Mouse (Mus musculus) neural tube, embryonic 15.5 days (tissue): Measurements from ENCODE around the gene Sult4a1. TPM values are rescaled to one million over a fixed set of nuclear protein-coding genes. Genes with fewer than 3 reads are reported as not detected.
"Not testable (repeated sequence)": the region's sequence is repeated elsewhere in the genome, so short reads cannot be mapped to it uniquely, and the experiment has no call there.

Source experiments
- ATAC-seq: fragments of 200-750 bp; cut with Nextera tagmentation; 2 replicates; pipeline ENCODE4 v1.8.0; 2017; ENCODE audit warnings: mild to moderate bottlenecking, moderate TSS enrichment, moderate library complexity; ENCODE audit not compliant: low FRiP score
- H3K27ac ChIP-seq: fragments of 300-500 bp; sonication (generic); replicated peaks from 2 replicates; pipeline ENCODE4 v1.5.1; 2015; ENCODE audit warnings: mild to moderate bottlenecking, inconsistent platforms
- H3K27me3 ChIP-seq: fragments of 300-500 bp; sonication (generic); replicated peaks from 2 replicates; pipeline ENCODE4 v1.6.1; 2015; ENCODE audit warnings: inconsistent platforms
- H3K36me3 ChIP-seq: fragments of 300-500 bp; sonication (generic); 2 replicates; pipeline ENCODE4 v1.6.1; 2015; ENCODE audit warnings: inconsistent platforms
- H3K4me1 ChIP-seq: fragments of 300-500 bp; sonication (generic); 2 replicates; pipeline ENCODE4 v1.6.1; 2015; ENCODE audit warnings: inconsistent platforms
- H3K4me2 ChIP-seq: fragments of 300-500 bp; sonication (generic); 2 replicates; pipeline ENCODE4 v1.6.1; 2015; ENCODE audit warnings: inconsistent platforms, mild to moderate bottlenecking, moderate library complexity
- H3K4me3 ChIP-seq: fragments of 300-500 bp; sonication (generic); replicated peaks from 2 replicates; pipeline ENCODE4 v1.5.1; 2015; ENCODE audit warnings: mild to moderate bottlenecking, inconsistent platforms
- H3K9ac ChIP-seq: fragments of 300-500 bp; sonication (generic); replicated peaks from 2 replicates; pipeline ENCODE4 v1.6.1; 2015; ENCODE audit warnings: mild to moderate bottlenecking, inconsistent platforms
- H3K9me3 ChIP-seq: fragments of 300-500 bp; sonication (generic); replicated peaks from 2 replicates; pipeline ENCODE4 v1.6.1; 2016; ENCODE audit warnings: inconsistent platforms
- WGBS: fragments of 180-500 bp; shearing (Covaris S2); methylation state at CpG from one replicate; pipeline ENCODE4 v1.1.7; 2015; ENCODE audit warnings: mixed read lengths; 5-methylcytosine and 5-hydroxymethylcytosine counted together
- polyA plus RNA-seq: library from polyadenylated mRNA; unstranded; fragments of >200 nt; fragmentation: Nextera tagmentation; extraction: Ambion mirVana; gene quantifications from 2 replicates; pipeline ENCODE4 v1.2.1, GENCODE M21; 2015

Sult4a1 gene
- polyA plus RNA-seq, 1 experiment from 2014 or later, result 150 TPM

DNA sequence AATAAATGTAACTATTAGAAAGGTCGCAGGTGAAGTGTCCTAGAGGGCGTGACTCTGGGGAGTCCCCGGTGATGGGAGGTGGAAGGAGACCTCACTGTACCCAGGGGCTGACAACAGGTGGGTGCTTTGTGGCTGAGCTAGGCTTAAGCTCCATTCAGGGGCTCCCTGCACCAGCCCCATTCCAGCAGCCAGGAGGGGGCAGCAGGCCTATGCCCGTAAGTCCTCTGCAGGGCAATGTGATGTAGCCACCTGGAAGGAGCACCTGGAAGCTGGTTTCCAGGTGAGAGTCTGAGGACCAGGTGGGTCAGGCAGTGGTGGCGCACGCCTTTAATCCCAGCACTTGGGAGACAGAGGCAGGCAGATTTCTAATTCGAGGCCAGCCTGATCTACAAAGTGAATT is 18.5 kb upstream of the Sult4a1 start:
- 72% methylated on average over 7 of the region's 7 CpGs for WGBS
- Histone ChIP-seq H3K36me3 (no peaks in the 10 kb centered on the region), H3K4me2 (no peak overlapping the region), H3K27ac (no peak overlapping the region), H3K9ac (no peak overlapping the region), H3K4me1 (no peaks in the 10 kb centered on the region), H3K4me3 (no peak overlapping the region), H3K9me3 (no peaks in the 10 kb centered on the region), H3K27me3 (no peaks in the 10 kb centered on the region)
- no peak for ATAC-seq

DNA sequence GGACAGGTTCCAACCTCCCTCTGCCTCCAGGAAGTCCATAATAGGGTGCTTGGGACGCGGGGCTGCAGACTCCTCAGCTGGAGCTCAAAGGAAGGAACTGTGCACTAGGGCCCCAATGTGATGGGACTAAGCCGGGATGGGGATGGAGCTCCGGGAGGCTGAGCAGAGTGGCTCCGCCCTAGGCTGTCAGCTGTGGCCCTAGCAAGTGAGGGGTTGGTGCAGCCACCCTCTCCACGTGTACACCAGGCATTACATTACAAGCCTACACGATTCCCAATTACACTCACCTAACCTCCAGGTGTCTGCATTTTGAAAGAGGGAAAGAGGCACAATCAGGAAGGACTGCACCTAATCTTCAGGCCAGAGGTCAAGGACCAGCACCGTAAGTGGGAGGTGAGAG is 17.5 kb upstream of the Sult4a1 start, which contains the start of gene Pnpla5:
Gene Pnpla5 (minus strand): TSS at position 101 of the 400 bp plus-strand sequence.
- Histone ChIP-seq H3K36me3 (no peaks in the 10 kb centered on the region), H3K27ac (no peak within 1 kb of the TSS), H3K9me3 (no peaks in the 10 kb centered on the region), H3K4me2 (no peak within 1 kb of the TSS), H3K9ac (no peak within 1 kb of the TSS), H3K4me3 (no peak within 1 kb of the TSS), H3K27me3 (no peaks in the 10 kb centered on the region), H3K4me1 (no peaks in the 10 kb centered on the region)
- ATAC-seq, result no peak
- 77% methylated on average over 8 of the region's 8 CpGs for WGBS

GRCm38 (mm10) chr15:84121036-84121435 is 15.5 kb upstream of the Sult4a1 start:
- no peaks in the 10 kb centered on the region for H3K4me1 ChIP-seq
- no peak for ATAC-seq
- 75% methylated on average over 7 of the region's 7 CpGs for whole genome bisulfite sequencing

GRCm38 (mm10) chr15:84120612-84121011 is 15.1 kb upstream of the Sult4a1 start:
- Histone ChIP-seq H3K9me3 (no peaks in the 10 kb centered on the region), H3K27me3 (no peaks in the 10 kb centered on the region), H3K36me3 (no peaks in the 10 kb centered on the region), H3K9ac (no peak overlapping the region), H3K4me1 (no peaks in the 10 kb centered on the region), H3K4me3 (no peak overlapping the region), H3K4me2 (no peak overlapping the region), H3K27ac (no peak overlapping the region)
- ATAC-seq, result no peak
- WGBS, result 24% methylated on average over 6 of the region's 6 CpGs

More at GRCm38 (mm10) chr15:84121036-84121435, 15.5 kb upstream of the Sult4a1 start:
- Histone ChIP-seq H3K4me3 (no peak overlapping the region), H3K27ac (no peak overlapping the region), H3K27me3 (no peaks in the 10 kb centered on the region), H3K9me3 (no peaks in the 10 kb centered on the region), H3K9ac (no peak overlapping the region), H3K36me3 (no peaks in the 10 kb centered on the region), H3K4me2 (no peak overlapping the region)

- Histone ChIP-seq H3K27ac (no peak overlapping the region), H3K9me3 (no peaks in the 10 kb centered on the region), H3K4me1 (no peaks in the 10 kb centered on the region), H3K9ac (no peak overlapping the region), H3K4me2 (no peak overlapping the region), H3K36me3 (no peaks in the 10 kb centered on the region), H3K4me3 (no peak overlapping the region), H3K27me3 (0 out of 2 replicates have a peak, but pooled peaks cover 3% of the 10 kb centered on the region)
- WGBS, result 86% methylated on average over 1 of the region's 1 CpGs
- ATAC-seq, result no peak
Measured at GRCm38 (mm10) chr15:84116466-84116865, 10.9 kb upstream of the Sult4a1 start.

GRCm38 (mm10) chr15:84115727-84116126 is 10.2 kb upstream of the Sult4a1 start:
- Histone ChIP-seq H3K27me3 (0 out of 2 replicates have a peak, but pooled peaks cover 3% of the 10 kb centered on the region), H3K27ac (no peak overlapping the region), H3K4me1 (no peaks in the 10 kb centered on the region), H3K36me3 (no peaks in the 10 kb centered on the region), H3K9me3 (no peaks in the 10 kb centered on the region), H3K9ac (no peak overlapping the region), H3K4me2 (no peak overlapping the region), H3K4me3 (no peak overlapping the region)
- ATAC-seq, result no peak
- 65% methylated on average over 5 of the region's 5 CpGs for WGBS

GRCm38 (mm10) chr15:84113873-84114272 is 8.3 kb upstream of the Sult4a1 start:
- Histone ChIP-seq H3K4me3 (no peak overlapping the region), H3K9ac (no peak overlapping the region), H3K4me2 (no peak overlapping the region), H3K9me3 (no peaks in the 10 kb centered on the region), H3K36me3 (no peaks in the 10 kb centered on the region), H3K27ac (no peak overlapping the region), H3K4me1 (no peaks in the 10 kb centered on the region), H3K27me3 (peaks cover 6% of the 10 kb centered on the region; the same call in 1 of the 2 replicates)
- WGBS, result 81% methylated on average over 6 of the region's 6 CpGs
- ATAC-seq, result no peak

GRCm38 (mm10) chr15:84108899-84109298 is 3.3 kb upstream of the Sult4a1 start:
- Histone ChIP-seq H3K4me1 (peaks cover 28% of the 10 kb centered on the region), H3K4me3 (no peak overlapping the region), H3K27ac (no peak overlapping the region), H3K27me3 (peaks cover 29% of the 10 kb centered on the region), H3K9me3 (no peaks in the 10 kb centered on the region), H3K4me2 (no peak overlapping the region), H3K9ac (no peak overlapping the region), H3K36me3 (no peaks in the 10 kb centered on the region)
- whole genome bisulfite sequencing, result 9% methylated on average over 13 of the region's 13 CpGs
- ATAC-seq, result no peak

- Histone ChIP-seq H3K4me1 (peaks cover 38% of the 10 kb centered on the region), H3K36me3 (no peaks in the 10 kb centered on the region)
- WGBS, result 12% methylated on average over 12 of the region's 12 CpGs
Measured at GRCm38 (mm10) chr15:84105924-84106500, 458 bp upstream of the Sult4a1 start.

GRCm38 (mm10) chr15:84104626-84105025 is 928 bp downstream of the Sult4a1 start:
- peak overlapping the region; percentile 72 for H3K4me2 ChIP-seq
- no peaks in the 10 kb centered on the region for H3K9me3 ChIP-seq
- whole genome bisulfite sequencing, result 83% methylated on average over 7 of the region's 7 CpGs
- peaks cover 25% of the 10 kb centered on the region for H3K27me3 ChIP-seq
- no peaks in the 10 kb centered on the region for H3K36me3 ChIP-seq
- H3K4me3 ChIP-seq, result peak overlapping the region; percentile 74
- H3K27ac ChIP-seq, result no peak overlapping the region
- H3K4me1 ChIP-seq, result peaks cover 38% of the 10 kb centered on the region
- ATAC-seq, result no peak
- H3K9ac ChIP-seq, result peak overlapping the region; percentile 67

More at GRCm38 (mm10) chr15:84105924-84106500, 458 bp upstream of the Sult4a1 start:
- peak; percentile 51 for ATAC-seq
- Histone ChIP-seq H3K27me3 (peaks cover 27% of the 10 kb centered on the region), H3K4me2 (peak overlapping the region; percentile 72), H3K9me3 (no peaks in the 10 kb centered on the region), H3K9ac (peak overlapping the region; percentile 67), H3K27ac (peak overlapping the region; percentile 78), H3K4me3 (peak overlapping the region; percentile 74)

DNA sequence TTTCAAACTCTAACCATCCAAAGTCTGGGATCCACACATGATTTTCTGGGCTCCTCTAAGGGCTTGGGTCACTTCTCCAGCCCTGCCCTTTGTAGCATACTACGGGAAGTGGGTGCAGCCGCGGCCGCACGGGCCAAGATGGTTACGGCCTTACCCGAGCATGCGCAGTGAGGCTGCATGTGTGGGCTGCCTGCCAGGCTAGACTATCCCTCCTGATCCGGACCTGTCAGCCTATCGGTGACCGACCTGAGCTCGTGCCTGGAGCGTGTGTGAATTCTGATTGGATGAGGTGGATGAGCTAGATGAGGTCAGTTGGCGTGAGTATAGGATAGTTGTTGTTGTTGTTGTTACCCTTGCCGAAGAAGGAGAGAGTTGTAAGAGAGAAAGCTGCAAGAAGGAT is 8.0 kb downstream of the Sult4a1 start:
- H3K4me2 ChIP-seq, ATAC-seq, H3K27ac ChIP-seq, H3K27me3 ChIP-seq, H3K9me3 ChIP-seq, H3K4me1 ChIP-seq, H3K9ac ChIP-seq, H3K4me3 ChIP-seq: not testable (repeated sequence)
- H3K36me3 ChIP-seq, result peaks cover 11% of the 10 kb centered on the region
- WGBS, result 84% methylated on average over 15 of the region's 15 CpGs

- no peak overlapping the region for H3K4me3 ChIP-seq
- peaks cover 8% of the 10 kb centered on the region; the same call in 1 of the 2 replicates for H3K4me1 ChIP-seq
- no peak overlapping the region for H3K4me2 ChIP-seq
- no peaks in the 10 kb centered on the region for H3K9me3 ChIP-seq
- no peak overlapping the region for H3K27ac ChIP-seq
- 83% methylated on average over 8 of the region's 8 CpGs for WGBS
- ATAC-seq, result no peak
- no peak overlapping the region for H3K9ac ChIP-seq
- H3K27me3 ChIP-seq, result no peaks in the 10 kb centered on the region
- H3K36me3 ChIP-seq, result peaks cover 11% of the 10 kb centered on the region
Measured at GRCm38 (mm10) chr15:84096051-84096450, 9.5 kb downstream of the Sult4a1 start.
